Mouse (Mus musculus): Measurements from ENCODE around the gene Azgp1.

GRCm38 (mm10) chr5:137986351-137986750 is 5.0 kb downstream of the Azgp1 start:
- TF ChIP-seq CTCF (IDR thresholded peaks at IDR 0.05; ENCODE audit: low read depth): no peak
- no peak for TF ChIP-seq EP300 (IDR thresholded peaks at IDR 0.05; ENCODE audit: low read depth)
